Mouse (Mus musculus): ENCODE results near the gene Gm33543. TPM values are rescaled to one million over a fixed set of nuclear protein-coding genes. Genes with fewer than 3 reads are reported as not detected.

Gm33543 gene
- polyA plus RNA-seq, 1 experiment, result not detected

- no peaks in the 10 kb centered on the region for H3K27me3 ChIP-seq (ENCODE audit: control insufficient read depth, insufficient read depth, low read length)
- H3K27ac ChIP-seq (ENCODE audit: insufficient read depth, low read length), result no peak overlapping the region
- TF ChIP-seq POLR2A (IDR thresholded peaks at IDR 0.05; ENCODE audit: borderline replicate concordance, insufficient read depth, low read length) (no peak), CTCF (IDR thresholded peaks at IDR 0.05; ENCODE audit: borderline replicate concordance, insufficient read depth, low read depth, low read length) (no peak)
- DNase-seq, result no peak
- 76% methylated on average over 3 of the region's 3 CpGs for WGBS
- H3K4me1 ChIP-seq (ENCODE audit: control insufficient read depth, insufficient read depth, low read length), result no peaks in the 10 kb centered on the region
- H3K4me3 ChIP-seq (replicated peaks; ENCODE audit: insufficient read depth, low read depth, low read length), result no peak overlapping the region
Measured at GRCm38 (mm10) chr10:95846739-95847138, 4.0 kb upstream of the Gm33543 start.

DNA sequence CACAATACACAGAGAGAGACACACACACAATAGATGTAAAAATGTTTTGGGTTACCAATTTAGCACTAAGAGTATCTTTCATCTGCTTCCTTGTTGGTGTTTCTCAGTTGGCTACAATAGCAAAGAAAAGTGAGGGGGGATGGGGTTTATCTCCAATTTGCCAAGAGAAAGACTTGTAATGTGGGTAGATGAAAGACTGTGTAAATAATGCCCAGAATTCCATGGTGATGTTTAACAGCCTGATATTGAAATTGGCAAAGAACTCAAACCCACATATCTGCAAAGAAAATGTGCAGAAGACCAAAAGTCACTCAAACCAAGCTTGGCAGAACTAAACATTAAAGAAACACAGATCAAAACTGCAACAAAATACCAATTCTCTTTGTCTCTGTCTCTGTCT, 3.6 kb upstream of the Gm33543 start:
- Histone ChIP-seq H3K27me3 (ENCODE audit: control insufficient read depth, insufficient read depth, low read length) (no peaks in the 10 kb centered on the region), H3K4me3 (replicated peaks; ENCODE audit: insufficient read depth, low read depth, low read length) (no peak overlapping the region), H3K4me1 (ENCODE audit: control insufficient read depth, insufficient read depth, low read length) (no peaks in the 10 kb centered on the region), H3K27ac (ENCODE audit: insufficient read depth, low read length) (no peak overlapping the region)
- no peak for DNase-seq
- no peak for TF ChIP-seq POLR2A (IDR thresholded peaks at IDR 0.05; ENCODE audit: borderline replicate concordance, insufficient read depth, low read length)
- TF ChIP-seq CTCF (IDR thresholded peaks at IDR 0.05; ENCODE audit: borderline replicate concordance, insufficient read depth, low read depth, low read length), result no peak

DNA sequence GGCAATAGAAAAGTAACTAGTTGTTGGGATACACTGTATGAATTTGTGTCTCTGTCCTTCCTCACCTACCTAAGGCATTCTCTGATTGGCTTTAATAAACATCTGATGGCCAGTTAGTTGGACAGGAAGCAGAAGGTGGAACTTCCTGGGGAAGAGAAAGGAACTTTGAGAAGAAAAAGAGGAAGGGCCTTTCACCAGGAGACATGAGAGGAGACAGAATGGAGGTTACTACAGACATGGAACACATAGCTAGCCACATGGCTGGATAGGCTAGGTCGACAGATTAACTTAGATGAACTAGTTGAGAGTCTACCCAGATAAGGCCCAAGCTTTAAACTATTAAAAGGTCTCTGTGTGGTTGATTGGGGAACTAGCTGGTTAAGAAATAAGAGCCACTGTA, 1.1 kb upstream of the Gm33543 start:
- H3K27ac ChIP-seq (ENCODE audit: insufficient read depth, low read length), result no peak overlapping the region
- no peak overlapping the region for H3K4me3 ChIP-seq (replicated peaks; ENCODE audit: insufficient read depth, low read depth, low read length)
- H3K4me1 ChIP-seq (ENCODE audit: control insufficient read depth, insufficient read depth, low read length), result no peaks in the 10 kb centered on the region
- no peaks in the 10 kb centered on the region for H3K27me3 ChIP-seq (ENCODE audit: control insufficient read depth, insufficient read depth, low read length)
- TF ChIP-seq CTCF (IDR thresholded peaks at IDR 0.05; ENCODE audit: borderline replicate concordance, insufficient read depth, low read depth, low read length) (no peak), POLR2A (IDR thresholded peaks at IDR 0.05; ENCODE audit: borderline replicate concordance, insufficient read depth, low read length) (no peak)
- WGBS, result 76% methylated on average over 1 of the region's 1 CpGs
- DNase-seq, result no peak

DNA sequence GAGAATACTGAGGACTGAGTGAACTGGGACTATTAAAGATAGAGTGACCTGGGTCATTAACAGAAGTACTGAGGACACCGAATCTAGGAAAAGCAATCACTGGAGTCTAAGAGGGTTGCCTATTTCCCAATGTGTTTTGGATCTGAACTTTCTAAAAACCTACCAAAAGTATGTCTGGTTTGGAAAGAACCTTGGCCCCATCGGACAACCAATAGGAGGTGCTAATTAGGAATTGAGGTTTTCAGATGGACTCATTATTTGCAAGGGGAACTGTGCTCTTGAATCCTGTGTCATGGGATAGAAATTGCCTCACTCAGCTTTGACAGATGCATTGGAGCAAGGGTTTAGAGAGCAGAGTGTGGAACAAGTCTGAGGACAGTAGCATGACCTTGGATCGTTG, 1.5 kb downstream of the Gm33543 start:
- DNase-seq, result no peak
- TF ChIP-seq CTCF (IDR thresholded peaks at IDR 0.05; ENCODE audit: borderline replicate concordance, insufficient read depth, low read depth, low read length) (no peak), POLR2A (IDR thresholded peaks at IDR 0.05; ENCODE audit: borderline replicate concordance, insufficient read depth, low read length) (no peak)
- WGBS, result 94% methylated on average over 3 of the region's 3 CpGs
- no peak overlapping the region for H3K4me3 ChIP-seq (replicated peaks; ENCODE audit: insufficient read depth, low read depth, low read length)
- H3K27ac ChIP-seq (ENCODE audit: insufficient read depth, low read length), result no peak overlapping the region
- H3K27me3 ChIP-seq (ENCODE audit: control insufficient read depth, insufficient read depth, low read length), result no peaks in the 10 kb centered on the region
- H3K4me1 ChIP-seq (ENCODE audit: control insufficient read depth, insufficient read depth, low read length), result no peaks in the 10 kb centered on the region

DNA sequence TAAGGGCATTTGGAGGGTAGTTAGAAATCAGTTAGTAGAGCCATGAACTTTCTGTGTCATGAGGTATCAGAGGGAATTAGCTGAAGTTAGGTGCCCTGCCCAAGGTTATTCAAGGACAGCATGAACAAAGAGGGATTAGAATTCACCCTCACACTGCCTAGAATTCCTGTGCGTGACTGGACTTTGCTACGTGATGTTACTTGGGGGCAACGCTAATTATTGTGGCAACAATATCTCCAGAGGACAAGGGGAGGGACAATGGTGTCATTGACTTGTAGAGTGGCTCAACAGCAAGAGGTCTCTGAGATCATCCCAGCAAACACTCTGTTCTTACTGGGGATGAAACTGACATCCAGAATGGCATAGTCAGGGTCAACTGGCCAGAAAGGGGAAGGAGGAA, 2.9 kb downstream of the Gm33543 start:
- H3K27me3 ChIP-seq (ENCODE audit: control insufficient read depth, insufficient read depth, low read length), result no peaks in the 10 kb centered on the region
- DNase-seq, result no peak
- H3K4me3 ChIP-seq (replicated peaks; ENCODE audit: insufficient read depth, low read depth, low read length), result no peak overlapping the region
- TF ChIP-seq POLR2A (IDR thresholded peaks at IDR 0.05; ENCODE audit: borderline replicate concordance, insufficient read depth, low read length) (no peak), CTCF (IDR thresholded peaks at IDR 0.05; ENCODE audit: borderline replicate concordance, insufficient read depth, low read depth, low read length) (no peak)
- no peak overlapping the region for H3K27ac ChIP-seq (ENCODE audit: insufficient read depth, low read length)
- H3K4me1 ChIP-seq (ENCODE audit: control insufficient read depth, insufficient read depth, low read length), result no peaks in the 10 kb centered on the region
- 51% methylated on average over 3 of the region's 3 CpGs for WGBS

GRCm38 (mm10) chr10:95839036-95839435, 3.7 kb downstream of the Gm33543 start:
- WGBS, result 88% methylated on average over 4 of the region's 4 CpGs
- TF ChIP-seq CTCF (IDR thresholded peaks at IDR 0.05; ENCODE audit: borderline replicate concordance, insufficient read depth, low read depth, low read length), result no peak
- Histone ChIP-seq H3K4me1 (ENCODE audit: control insufficient read depth, insufficient read depth, low read length) (no peaks in the 10 kb centered on the region), H3K27me3 (ENCODE audit: control insufficient read depth, insufficient read depth, low read length) (no peaks in the 10 kb centered on the region), H3K4me3 (replicated peaks; ENCODE audit: insufficient read depth, low read depth, low read length) (no peak overlapping the region), H3K27ac (ENCODE audit: insufficient read depth, low read length) (no peak overlapping the region)
- no peak for DNase-seq

- Histone ChIP-seq H3K27me3 (ENCODE audit: control insufficient read depth, insufficient read depth, low read length) (no peaks in the 10 kb centered on the region), H3K4me3 (replicated peaks; ENCODE audit: insufficient read depth, low read depth, low read length) (no peak overlapping the region), H3K4me1 (ENCODE audit: control insufficient read depth, insufficient read depth, low read length) (no peaks in the 10 kb centered on the region), H3K27ac (ENCODE audit: insufficient read depth, low read length) (no peak overlapping the region)
- DNase-seq, result no peak
- no peak for TF ChIP-seq POLR2A (IDR thresholded peaks at IDR 0.05; ENCODE audit: borderline replicate concordance, insufficient read depth, low read length)
- TF ChIP-seq CTCF (IDR thresholded peaks at IDR 0.05; ENCODE audit: borderline replicate concordance, insufficient read depth, low read depth, low read length), result no peak
- 83% methylated on average over 9 of the region's 9 CpGs for WGBS
Measured at GRCm38 (mm10) chr10:95836530-95837264, 6.0 kb downstream of the Gm33543 start.

GRCm38 (mm10) chr10:95830891-95831290, 11.8 kb downstream of the Gm33543 start:
- TF ChIP-seq CTCF (IDR thresholded peaks at IDR 0.05; ENCODE audit: borderline replicate concordance, insufficient read depth, low read depth, low read length) (no peak), POLR2A (IDR thresholded peaks at IDR 0.05; ENCODE audit: borderline replicate concordance, insufficient read depth, low read length) (no peak)
- 84% methylated on average over 5 of the region's 5 CpGs for WGBS
- Histone ChIP-seq H3K4me3 (replicated peaks; ENCODE audit: insufficient read depth, low read depth, low read length) (no peak overlapping the region), H3K27ac (ENCODE audit: insufficient read depth, low read length) (no peak overlapping the region), H3K4me1 (ENCODE audit: control insufficient read depth, insufficient read depth, low read length) (no peaks in the 10 kb centered on the region), H3K27me3 (ENCODE audit: control insufficient read depth, insufficient read depth, low read length) (no peaks in the 10 kb centered on the region)
- no peak for DNase-seq

Measured in cerebellum, adult 2 months (tissue).